Mouse (Mus musculus) kidney, postnatal 0 days (tissue): ENCODE measurements at regions not wholly inside any gene's neighbourhood (a gene's known extent, or its start where the extent isn't known, plus 50 kb on each side); places are given as distances from the start of the nearest gene placed in this dataset.

ENCODE experiments used
- ATAC-seq: fragments of 200-750 bp; cut with Nextera tagmentation; replicated peaks from 2 replicates; pipeline ENCODE4 v1.8.0; 2017; ENCODE audit warnings: low read depth, moderate number of reproducible peaks, moderate TSS enrichment, moderate library complexity; ENCODE audit not compliant: low FRiP score
- DNase-seq: peaks from one replicate; pipeline ENCODE4 v3.0.0-alpha.2; 2016; ENCODE audit warnings: low spot score
- H3K27ac ChIP-seq: fragments of 300-500 bp; sonication (generic); 2 replicates; pipeline ENCODE4 v1.5.1; 2014; ENCODE audit warnings: mild to moderate bottlenecking
- H3K27me3 ChIP-seq: fragments of 300-500 bp; sonication (generic); 2 replicates; pipeline ENCODE4 v1.6.1; 2014; ENCODE audit warnings: low read length, mixed read lengths; ENCODE audit not compliant: insufficient read depth
- H3K36me3 ChIP-seq: fragments of 300-500 bp; sonication (generic); 2 replicates; pipeline ENCODE4 v1.6.1; 2014; ENCODE audit warnings: low read length, mixed read lengths; ENCODE audit not compliant: insufficient read depth
- H3K4me1 ChIP-seq: fragments of 300-500 bp; sonication (generic); replicated peaks from 2 replicates; pipeline ENCODE4 v1.6.1; 2014; ENCODE audit warnings: antibody characterized with exemption, low read length, mixed read lengths; ENCODE audit not compliant: insufficient read depth
- H3K4me2 ChIP-seq: fragments of 300-500 bp; sonication (generic); 2 replicates; pipeline ENCODE4 v1.6.1; 2014; ENCODE audit warnings: mild to moderate bottlenecking, low read length, moderate library complexity, mixed read lengths
- H3K4me3 ChIP-seq: fragments of 300-500 bp; sonication (generic); replicated peaks from 2 replicates; pipeline ENCODE4 v1.5.1; 2014; ENCODE audit warnings: low read depth, low read length
- H3K9ac ChIP-seq: fragments of 300-500 bp; sonication (generic); 2 replicates; pipeline ENCODE4 v1.6.1; 2014; ENCODE audit warnings: low read depth, low read length
- H3K9me3 ChIP-seq: fragments of 300-500 bp; sonication (generic); replicated peaks from 2 replicates; pipeline ENCODE4 v1.6.1; 2016; ENCODE audit warnings: low read length, inconsistent platforms, mixed read lengths
- CTCF ChIP-seq: IDR thresholded peaks from 2 replicates; pipeline ENCODE4 v1.5.1; 2016; ENCODE audit warnings: antibody characterized with exemption, low read depth, mild to moderate bottlenecking, moderate library complexity
- WGBS: fragments of 180-500 bp; shearing (Covaris S2); extraction: QIAGEN DNeasy Blood & Tissue Kit; methylation state at CpG from one replicate; pipeline ENCODE4 v1.1.7; 2014; 5-methylcytosine and 5-hydroxymethylcytosine counted together

GRCm38 (mm10) chr9:120830526-120830925 lies 98.5 kb upstream of the Ctnnb1 start:
- ATAC-seq (no peak), DNase-seq (no peak)
- H3K36me3 ChIP-seq: no peaks in the 10 kb centered on the region
- WGBS: 52% methylated on average over 5 of the region's 5 CpGs
- H3K27ac ChIP-seq: no peak overlapping the region
- no peak overlapping the region for H3K4me2 ChIP-seq
- H3K4me3 ChIP-seq: no peak overlapping the region
- no peaks in the 10 kb centered on the region for H3K4me1 ChIP-seq
- H3K27me3 ChIP-seq: no peaks in the 10 kb centered on the region
- no peaks in the 10 kb centered on the region for H3K9me3 ChIP-seq
- H3K9ac ChIP-seq: no peak overlapping the region
- no peak for TF ChIP-seq CTCF

- no peak for TF ChIP-seq CTCF
- no peaks in the 10 kb centered on the region for H3K36me3 ChIP-seq
- no peaks in the 10 kb centered on the region for H3K4me1 ChIP-seq
- H3K9ac ChIP-seq: no peak overlapping the region
- 82% methylated on average over 9 of the region's 9 CpGs for WGBS
- H3K27ac ChIP-seq: no peak overlapping the region
- no peak overlapping the region for H3K4me2 ChIP-seq
- DNase-seq: no peak
- no peaks in the 10 kb centered on the region for H3K27me3 ChIP-seq
- H3K4me3 ChIP-seq: no peak overlapping the region
- no peak for ATAC-seq
- H3K9me3 ChIP-seq: no peaks in the 10 kb centered on the region
Observed at GRCm38 (mm10) chr9:120834166-120834565, 94.8 kb upstream of the Ctnnb1 start.

- no peak overlapping the region for H3K4me3 ChIP-seq
- no peak overlapping the region for H3K9ac ChIP-seq
- DNase-seq (no peak), ATAC-seq (no peak)
- H3K36me3 ChIP-seq: no peaks in the 10 kb centered on the region
- WGBS: 92% methylated on average over 4 of the region's 4 CpGs
- H3K9me3 ChIP-seq: no peaks in the 10 kb centered on the region
- H3K27ac ChIP-seq: no peak overlapping the region
- no peaks in the 10 kb centered on the region for H3K4me1 ChIP-seq
- TF ChIP-seq CTCF: no peak
- no peaks in the 10 kb centered on the region for H3K27me3 ChIP-seq
- H3K4me2 ChIP-seq: no peak overlapping the region
Observed at GRCm38 (mm10) chr9:120835621-120836020, 93.4 kb upstream of the Ctnnb1 start.

- Histone ChIP-seq H3K9me3 (no peaks in the 10 kb centered on the region), H3K4me3 (no peak overlapping the region), H3K9ac (no peak overlapping the region), H3K4me1 (no peaks in the 10 kb centered on the region), H3K27ac (no peak overlapping the region), H3K36me3 (no peaks in the 10 kb centered on the region), H3K4me2 (no peak overlapping the region), H3K27me3 (no peaks in the 10 kb centered on the region)
- WGBS: 85% methylated on average over 8 of the region's 8 CpGs
- DNase-seq (no peak), ATAC-seq (no peak)
- TF ChIP-seq CTCF: no peak
Observed at GRCm38 (mm10) chr9:120837431-120838150, 91.4 kb upstream of the Ctnnb1 start.

GRCm38 (mm10) chr9:120843753-120844152 lies 85.3 kb upstream of the Ctnnb1 start:
- Histone ChIP-seq H3K4me1 (no peaks in the 10 kb centered on the region), H3K4me2 (no peak overlapping the region), H3K4me3 (no peak overlapping the region), H3K9ac (no peak overlapping the region), H3K27me3 (no peaks in the 10 kb centered on the region), H3K27ac (no peak overlapping the region), H3K9me3 (no peaks in the 10 kb centered on the region), H3K36me3 (no peaks in the 10 kb centered on the region)
- ATAC-seq: no peak
- no peak for DNase-seq
- TF ChIP-seq CTCF: no peak
- WGBS: 55% methylated on average over 8 of the region's 8 CpGs

GRCm38 (mm10) chr9:120845538-120845937 lies 83.5 kb upstream of the Ctnnb1 start:
- ATAC-seq: no peak
- Histone ChIP-seq H3K4me1 (0 out of 2 replicates have a peak, but pooled peaks cover 4% of the 10 kb centered on the region), H3K9me3 (no peaks in the 10 kb centered on the region), H3K4me3 (no peak overlapping the region), H3K9ac (no peak overlapping the region), H3K4me2 (no peak overlapping the region), H3K27ac (no peak overlapping the region), H3K27me3 (no peaks in the 10 kb centered on the region), H3K36me3 (no peaks in the 10 kb centered on the region)
- 88% methylated on average over 10 of the region's 10 CpGs for WGBS
- TF ChIP-seq CTCF: no peak
- DNase-seq: no peak

GRCm38 (mm10) chr9:120847649-120848048 lies 81.4 kb upstream of the Ctnnb1 start:
- 84% methylated on average over 5 of the region's 5 CpGs for WGBS
- TF ChIP-seq CTCF: no peak

More at GRCm38 (mm10) chr9:120847649-120848048, 81.4 kb upstream of the Ctnnb1 start:
- H3K4me1 ChIP-seq: 0 out of 2 replicates have a peak, but pooled peaks cover 5% of the 10 kb centered on the region
- H3K36me3 ChIP-seq: no peaks in the 10 kb centered on the region
- H3K4me2 ChIP-seq: no peak overlapping the region
- no peak overlapping the region for H3K9ac ChIP-seq
- no peak overlapping the region for H3K27ac ChIP-seq
- no peaks in the 10 kb centered on the region for H3K27me3 ChIP-seq
- DNase-seq (no peak), ATAC-seq (no peak)
- H3K4me3 ChIP-seq: no peak overlapping the region
- no peaks in the 10 kb centered on the region for H3K9me3 ChIP-seq
